Mouse (Mus musculus): ENCODE measurements at regions not wholly inside any gene's neighbourhood (a gene's known extent, or its start where the extent isn't known, plus 50 kb on each side); places are given as distances from the start of the nearest gene placed in this dataset.

- no peak for DNase-seq
These were observed 94.7 kb upstream of the Mapk10 start for GRCm38 (mm10) chr5:103305716-103306447.

DNA sequence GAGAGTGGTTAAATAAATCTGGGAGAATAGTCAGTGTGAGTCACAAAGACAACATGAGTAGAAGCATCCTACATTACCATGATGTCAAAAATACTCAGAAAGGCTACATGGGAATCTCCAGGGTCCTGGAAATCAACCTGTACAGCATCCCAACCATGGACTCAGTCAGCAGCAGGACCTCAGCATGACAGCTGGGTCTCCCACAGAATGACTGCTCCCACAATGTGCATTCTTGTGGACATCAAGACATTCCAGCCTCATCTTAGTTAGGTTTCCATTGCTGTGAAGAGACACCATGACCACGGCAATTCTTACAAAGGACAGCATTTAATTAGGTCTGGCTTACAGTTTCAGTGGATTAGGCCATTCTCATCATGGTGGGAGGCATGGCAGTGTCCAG, 93.8 kb upstream of the Mapk10 start:
- no peak for DNase-seq

GRCm38 (mm10) chr5:103302744-103303143, 91.6 kb upstream of the Mapk10 start:
- DNase-seq = no peak

DNA sequence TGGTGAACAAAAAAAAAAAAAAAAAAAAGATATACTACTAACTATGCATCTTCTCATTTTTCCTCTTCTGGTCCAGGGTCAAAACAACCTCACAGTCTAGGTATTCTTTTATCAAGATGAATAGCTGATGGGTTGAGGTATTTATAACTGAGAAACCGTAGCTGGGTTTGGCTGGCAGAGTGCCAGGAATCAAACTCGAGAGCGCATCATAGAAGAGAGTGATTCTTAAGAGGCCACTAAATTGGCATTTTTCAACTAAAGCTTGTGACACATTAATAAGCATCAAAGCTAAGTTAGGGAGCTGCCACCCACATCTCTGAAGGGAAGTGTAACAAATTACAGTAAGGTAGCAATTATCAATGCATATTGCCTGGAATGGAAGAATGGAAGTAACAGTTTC, 90.2 kb upstream of the Mapk10 start:
- no peak for DNase-seq

- DNase-seq = no peak
These were observed 82.8 kb upstream of the Mapk10 start for GRCm38 (mm10) chr5:103293953-103294352.

DNA sequence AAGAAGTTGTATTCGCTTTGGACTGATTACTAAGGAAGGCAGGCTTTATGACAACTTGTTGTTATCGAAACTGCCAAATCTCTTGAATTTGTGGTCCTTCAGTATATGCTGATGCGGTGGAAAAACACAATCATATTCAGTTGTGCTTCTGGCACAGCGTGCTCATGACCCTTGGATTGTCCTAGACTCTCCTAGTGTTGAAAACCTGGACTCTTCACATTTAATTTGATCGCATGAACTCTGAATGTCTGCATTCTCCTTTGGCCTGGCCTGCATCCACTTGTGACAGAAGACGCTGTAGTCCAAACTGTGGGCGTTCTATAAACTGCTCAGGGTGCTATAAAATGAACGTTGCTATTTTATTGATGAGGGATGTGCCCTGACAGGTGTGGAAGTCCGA, 80.6 kb upstream of the Mapk10 start:
- no peak for DNase-seq

- DNase-seq = no peak
These were observed 80.1 kb upstream of the Mapk10 start for GRCm38 (mm10) chr5:103291219-103291618.

DNA sequence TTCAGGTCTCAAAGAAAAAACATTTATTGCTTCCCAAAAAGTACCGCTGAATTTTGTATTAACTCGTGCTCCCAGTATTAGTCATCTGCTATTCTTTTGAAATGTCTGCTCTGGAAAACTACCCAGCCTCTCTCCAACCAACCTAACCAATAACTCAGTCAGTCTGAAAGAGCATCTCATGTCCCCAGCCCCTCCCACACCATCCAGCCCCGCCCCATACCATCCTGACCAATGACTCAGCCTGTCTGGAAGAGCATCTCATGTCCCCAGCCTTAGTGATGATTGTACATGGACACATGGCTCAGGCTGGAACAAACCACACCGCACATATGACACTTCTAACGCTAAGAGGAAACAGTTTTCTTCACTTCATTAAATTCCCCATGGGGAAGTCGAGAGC, 58.1 kb upstream of the Mapk10 start:
- no peak for DNase-seq

DNA sequence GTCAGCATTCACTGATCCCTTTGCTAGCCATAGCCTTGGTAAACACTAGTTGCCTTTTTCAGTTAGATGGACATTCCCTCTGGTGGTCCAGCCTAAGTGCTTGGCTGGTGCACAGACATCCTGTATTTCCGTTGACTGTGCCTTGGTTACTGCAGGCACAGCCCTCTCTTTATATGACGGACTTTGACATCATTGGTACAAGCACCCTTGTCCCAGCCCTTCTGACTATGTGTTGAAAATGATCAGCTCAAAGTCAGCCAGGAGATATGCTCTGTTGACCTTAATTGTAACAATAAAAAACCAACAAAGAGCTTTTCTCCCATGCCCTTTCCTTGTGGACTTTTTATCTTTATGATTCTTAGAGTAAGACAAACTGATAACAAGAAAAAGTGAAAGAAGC, 53.8 kb upstream of the Mapk10 start:
- no peak for DNase-seq

GRCm38 (mm10) chr5:103261406-103261805, 50.3 kb upstream of the Mapk10 start:
- no peak for DNase-seq

All from cerebellum, adult 11 months (tissue).